Mouse (Mus musculus): ENCODE data around the gene Slc25a10.

DNA sequence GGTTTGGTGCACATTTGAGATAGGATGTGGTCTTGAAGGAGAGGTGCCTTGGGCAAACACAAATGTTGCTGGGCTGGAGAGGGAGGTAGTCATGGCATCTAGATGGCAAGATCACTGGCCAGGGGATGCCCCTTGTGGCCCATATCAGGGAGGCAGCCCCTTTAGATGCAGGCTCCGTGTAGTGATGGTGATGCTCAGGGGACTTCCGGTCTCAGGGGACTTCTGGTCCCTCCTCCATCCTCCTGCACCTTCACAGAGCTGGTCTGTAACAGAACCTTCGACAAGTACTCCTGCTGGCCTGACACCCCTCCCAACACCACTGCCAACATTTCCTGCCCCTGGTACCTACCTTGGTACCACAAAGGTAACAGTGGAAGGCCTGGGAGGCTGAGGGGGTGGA lies 44.2 kb downstream of the Slc25a10 start:
- TF ChIP-seq CTCF (conservative IDR thresholded peaks at IDR 0.05; ENCODE audit: insufficient read depth, insufficient read length, low read depth, low read length), result no peak
- TF ChIP-seq POLR2A (IDR thresholded peaks at IDR 0.05; ENCODE audit: low read depth, low read length), result no peak
